Mouse (Mus musculus) urinary bladder, postnatal 36 days (tissue): Measurements from ENCODE around the gene Eif2a.
A peak's percentile ranks its signal among the peaks of the same experiment; 100 is the strongest.

ENCODE experiments used
- DNase-seq, 2 experiments: peaks; one replicate each; pipeline ENCODE4 v3.0.0; 2022; ENCODE audit warnings: low spot score in 2 of 2, mixed read lengths in 1 of 2

Gene Eif2a

DNA sequence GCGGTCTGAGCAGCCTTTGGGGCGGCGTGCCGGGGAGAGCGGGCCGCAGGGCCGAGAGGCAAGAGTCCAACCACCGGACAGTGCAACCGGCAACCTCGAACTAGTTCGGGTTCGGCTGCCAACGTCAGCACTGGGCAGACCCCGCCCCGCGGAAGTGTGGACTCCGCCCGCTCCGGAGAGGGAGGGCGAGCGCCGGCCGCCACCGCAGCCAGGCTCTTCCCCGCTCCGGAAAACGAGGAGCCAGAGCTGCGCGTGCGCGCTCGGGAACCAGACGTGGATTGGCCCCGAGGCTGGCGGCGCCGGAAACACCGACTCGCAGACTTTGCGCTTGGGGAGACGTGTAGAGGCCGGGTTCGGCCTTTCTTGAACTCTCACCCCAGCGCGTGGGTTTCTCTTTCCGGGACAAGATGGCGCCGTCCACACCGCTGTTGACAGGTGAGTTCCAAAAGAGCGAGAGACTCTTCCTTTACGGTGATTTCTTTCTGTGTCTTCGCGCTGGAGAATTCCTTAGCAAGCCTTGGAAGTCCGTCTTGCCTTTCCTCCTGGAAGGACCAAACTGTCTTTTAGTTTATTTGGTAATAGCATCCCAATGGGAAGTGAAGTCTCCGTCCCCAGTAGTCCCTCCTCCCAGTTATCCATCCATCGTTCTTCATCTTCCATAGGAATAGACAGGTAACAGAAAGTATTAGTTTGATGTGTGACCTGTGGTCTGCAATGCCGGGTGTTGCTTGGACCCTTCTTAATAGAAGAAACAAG lies at the start of gene Eif2a, which contains the start of gene Serp1:
Eif2a (plus strand) TSS at position 170 of the 756 bp plus-strand sequence.
Serp1 (minus strand) TSS at position 241 of the 756 bp plus-strand sequence.
- DNase-seq, result peak; percentile 94 to 99

DNA sequence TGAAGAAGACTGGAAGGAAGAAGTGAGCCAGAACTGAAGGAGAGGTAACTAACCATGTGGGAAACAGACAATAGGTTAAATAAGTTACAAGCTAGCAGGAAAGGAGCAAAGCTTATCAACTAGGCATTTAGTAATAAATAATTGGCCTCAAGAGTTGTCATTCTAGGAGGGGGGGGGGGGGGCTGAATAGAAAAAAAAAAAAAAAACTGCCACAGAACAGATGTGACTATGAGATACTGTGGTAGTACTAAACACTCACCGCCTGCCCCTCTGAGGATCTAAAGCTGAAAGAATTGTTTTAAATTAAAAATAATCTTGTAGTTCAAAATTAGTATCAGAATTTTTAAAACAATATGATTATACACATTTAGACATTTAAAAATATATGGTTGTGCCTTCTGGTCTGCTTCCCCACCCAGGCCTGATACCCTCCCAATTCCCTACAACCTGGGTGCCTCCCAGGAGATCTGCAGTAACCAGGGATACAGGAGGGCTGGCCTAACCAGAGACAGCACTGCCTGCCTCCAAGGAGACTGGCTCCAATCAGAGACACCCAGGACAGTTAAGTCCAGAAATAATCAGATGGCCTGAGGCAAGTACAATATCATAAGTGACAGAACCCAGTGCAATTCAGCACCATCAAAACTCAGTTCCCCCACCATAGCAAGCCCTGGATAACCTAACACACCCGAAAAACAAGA lies 46.7 kb upstream of the Eif2a start:
- DNase-seq, result no peak

DNA sequence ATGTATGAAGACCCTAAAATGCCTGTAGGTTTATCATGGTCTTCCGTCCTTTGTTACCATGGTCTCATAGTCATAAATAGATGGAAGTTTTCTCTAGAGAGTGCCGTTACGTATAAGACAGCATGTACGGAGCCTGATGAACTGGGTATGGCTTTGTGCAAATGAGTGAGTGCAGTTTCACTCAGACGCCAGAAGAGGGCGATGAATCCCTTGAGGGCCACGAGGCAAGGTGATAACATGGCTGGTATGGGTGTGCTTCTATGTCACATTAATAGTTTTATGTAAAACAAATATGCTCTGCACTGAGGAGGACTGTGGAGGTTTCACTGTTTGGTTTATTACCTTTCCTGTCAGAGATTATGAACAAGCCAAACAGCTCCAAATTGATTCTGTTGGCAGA lies 39.7 kb upstream of the Eif2a start:
- DNase-seq, result no peak

DNA sequence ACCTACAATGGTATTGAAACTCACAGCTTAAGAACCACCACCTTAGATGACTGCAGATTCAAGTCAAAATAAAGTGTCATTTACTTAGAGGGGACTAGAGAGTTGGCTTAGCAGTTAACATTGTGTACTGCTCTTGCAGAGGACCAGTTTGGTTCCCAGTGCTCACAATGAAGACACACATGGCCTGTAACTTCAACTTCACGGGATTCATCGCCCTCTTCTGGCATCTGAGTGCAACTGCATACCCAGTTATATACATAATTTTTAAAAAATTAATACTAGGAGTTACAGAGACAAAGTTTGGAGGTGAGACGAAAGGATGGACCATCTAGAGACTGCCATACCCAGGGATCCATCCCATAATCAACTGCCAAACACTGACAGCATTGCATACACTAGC lies 38.5 kb upstream of the Eif2a start:
- DNase-seq, result no peak

DNA sequence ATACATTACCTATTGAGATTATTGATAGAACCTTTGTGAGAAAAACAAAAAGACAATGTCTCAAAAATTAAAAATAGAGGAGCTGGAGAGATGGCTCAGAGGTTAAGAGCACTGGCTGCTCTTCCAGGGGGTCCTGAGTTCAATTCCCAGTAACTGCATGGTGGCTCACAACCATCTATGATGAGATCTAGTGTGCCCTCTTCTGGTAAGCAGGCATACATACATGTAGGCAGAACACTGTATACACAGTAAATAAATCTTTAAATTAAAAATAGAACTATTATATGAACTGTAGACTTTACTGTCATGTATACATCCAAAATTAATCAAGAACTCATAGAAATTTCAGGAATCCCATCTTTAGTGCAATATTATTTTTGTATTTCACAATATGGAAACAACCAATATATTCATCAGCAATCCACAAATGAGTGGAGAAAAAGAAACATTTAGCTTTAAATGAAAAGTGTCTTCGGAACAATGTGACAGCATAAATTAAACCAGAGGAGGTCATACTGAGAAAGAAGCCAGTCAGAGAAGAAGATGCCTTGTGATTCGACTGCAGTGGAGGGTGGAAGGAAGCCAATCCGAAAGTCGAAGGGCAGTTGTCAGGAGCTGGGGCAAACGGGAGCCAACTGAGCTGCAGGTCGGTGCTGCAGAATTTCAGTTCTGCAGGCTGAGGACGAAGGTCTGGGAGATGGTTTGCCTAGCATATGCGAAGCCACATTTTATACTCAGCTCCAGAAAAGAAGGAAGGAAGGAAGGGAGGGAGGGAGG lies 37.4 kb upstream of the Eif2a start:
- no peak for DNase-seq

DNA sequence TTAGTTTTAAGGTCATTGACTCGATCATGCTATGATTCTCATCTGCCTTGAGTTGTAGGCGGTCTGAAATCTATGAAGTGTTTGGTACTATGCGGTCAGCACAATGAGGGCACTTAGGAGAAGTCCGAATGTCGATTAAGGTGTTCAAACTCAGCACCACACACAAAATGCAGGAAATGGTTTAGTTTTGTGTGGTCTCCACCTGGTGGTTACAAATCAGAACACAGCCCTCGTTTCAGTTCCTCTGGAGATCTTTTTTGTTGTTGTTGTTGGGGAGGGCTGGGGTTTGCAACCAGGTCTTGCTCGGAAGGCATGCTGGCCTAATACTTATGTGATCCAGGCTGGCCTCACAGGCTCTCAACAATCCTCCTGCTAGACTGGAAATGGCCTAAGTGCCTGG lies 34.8 kb upstream of the Eif2a start:
- DNase-seq, result peak in 1 of 2 experiments; percentile 17

DNA sequence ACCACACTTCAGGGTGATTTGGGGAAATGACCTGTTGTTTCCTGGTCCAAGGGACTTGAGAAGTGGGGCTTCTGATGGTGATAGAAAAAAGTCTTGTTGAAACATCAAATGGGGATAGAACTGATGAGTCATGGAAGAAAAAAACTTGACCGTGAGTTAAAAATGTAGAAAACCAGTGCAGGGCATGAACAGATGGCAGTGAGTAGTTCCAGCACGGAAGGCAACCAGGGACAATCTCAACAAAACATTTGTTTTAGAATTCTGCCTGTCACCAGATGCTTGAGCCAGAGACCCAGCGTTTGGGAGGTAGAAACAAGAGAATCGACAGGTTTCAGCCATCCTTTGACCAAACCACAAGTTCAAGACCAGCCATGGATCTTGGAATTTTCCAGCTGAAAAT lies 32.0 kb upstream of the Eif2a start:
- no peak for DNase-seq

DNA sequence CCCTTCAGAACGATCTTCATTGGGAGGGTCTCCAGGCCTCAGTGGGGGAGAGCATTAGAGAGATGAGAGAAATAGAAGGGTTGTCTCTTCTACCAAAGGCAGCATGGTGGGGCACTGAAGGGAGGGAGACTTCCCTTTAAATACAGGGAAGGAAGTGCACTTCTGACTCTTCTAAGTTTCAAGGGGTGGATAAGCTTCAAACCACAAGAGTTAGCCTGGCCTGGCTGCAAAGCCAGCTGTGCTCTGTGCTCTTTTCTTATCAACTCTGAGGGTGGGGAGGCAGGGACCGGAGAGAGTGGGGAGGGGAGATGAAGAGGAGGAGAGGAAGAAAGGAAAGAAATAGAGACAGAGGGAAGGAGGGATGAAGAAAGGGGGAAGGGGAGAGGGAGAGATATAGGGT lies 23.7 kb upstream of the Eif2a start:
- DNase-seq, result no peak

DNA sequence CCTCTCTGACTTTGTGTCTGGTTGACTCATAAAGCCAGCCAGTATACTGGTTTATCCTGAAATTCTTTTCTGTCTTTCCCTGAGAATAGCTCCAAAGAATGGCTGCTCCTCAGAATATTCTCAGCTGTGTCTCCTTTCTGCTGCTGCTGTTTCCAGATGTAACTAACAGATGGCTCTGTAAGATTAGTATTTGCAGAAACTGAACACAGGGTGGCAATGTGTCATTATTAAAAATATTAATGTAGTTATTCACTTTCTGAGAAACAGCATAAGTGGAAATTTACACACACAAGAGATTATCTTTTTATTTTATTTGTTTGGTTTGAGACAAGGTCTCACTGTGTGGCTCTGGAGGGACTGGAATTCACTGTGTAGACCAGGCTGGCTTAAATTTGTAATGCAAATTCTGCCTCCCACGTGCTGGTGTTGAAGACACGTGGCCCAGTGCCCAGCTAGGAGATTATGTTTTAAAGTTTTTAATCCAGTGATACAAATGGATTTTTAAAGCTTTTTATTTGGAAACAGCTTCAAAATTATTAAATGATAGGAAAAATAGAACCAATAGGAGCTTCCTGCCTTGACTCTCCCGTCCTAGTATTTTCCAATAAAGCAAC lies 21.8 kb upstream of the Eif2a start:
- DNase-seq, result no peak

DNA sequence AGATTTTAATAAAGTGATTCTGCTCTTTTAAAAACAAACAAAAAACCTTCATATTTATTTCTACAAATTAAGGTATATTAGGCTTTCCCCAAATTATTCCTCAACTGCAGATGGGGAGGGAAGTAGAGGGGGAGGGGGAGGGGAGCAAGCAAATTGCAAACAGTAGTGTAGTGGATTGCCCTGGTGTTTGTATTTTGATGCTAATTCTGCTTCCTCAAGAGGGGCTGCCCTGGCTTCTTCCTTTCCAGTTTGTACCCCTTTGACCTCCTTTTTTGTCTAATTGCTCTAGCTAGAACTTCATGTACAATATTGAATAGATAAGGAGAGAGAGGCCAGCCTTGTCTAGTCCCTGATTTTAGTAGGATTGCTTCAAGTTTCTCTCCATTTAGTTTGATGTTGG lies 20.9 kb upstream of the Eif2a start:
- no peak for DNase-seq

DNA sequence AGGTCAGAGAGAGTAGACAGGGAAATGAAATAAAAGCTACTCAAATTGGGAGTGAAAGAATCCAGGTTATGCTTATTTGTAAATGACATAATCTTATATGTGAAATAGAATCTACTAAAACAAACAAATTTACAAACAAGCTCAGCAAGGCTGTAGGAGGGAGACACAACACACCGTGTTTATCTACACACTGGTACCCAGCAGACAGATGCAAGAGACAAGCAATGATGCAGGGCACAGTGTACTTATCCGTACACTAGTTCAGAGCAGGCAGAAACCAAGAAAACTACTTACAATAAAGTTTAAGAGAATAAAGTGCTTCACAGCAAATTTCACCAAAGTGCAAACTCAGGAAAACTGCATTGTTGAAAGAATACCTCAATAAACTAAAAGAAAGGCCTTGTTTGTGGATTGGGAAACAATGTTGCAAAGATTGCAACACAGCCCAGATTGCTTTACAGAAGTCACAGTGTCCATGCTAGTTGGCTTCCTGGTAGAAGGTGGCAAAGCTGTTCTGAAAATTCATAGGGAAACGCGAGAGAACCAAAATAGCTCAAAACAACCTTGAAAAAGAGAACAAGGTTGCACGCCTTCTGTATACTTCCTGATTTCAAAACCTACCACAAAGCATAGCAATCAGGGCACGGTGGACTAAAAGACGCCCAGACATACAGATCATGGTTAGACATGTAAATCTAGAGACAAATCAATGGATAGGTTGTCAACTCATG lies 17.4 kb upstream of the Eif2a start:
- DNase-seq, result no peak

DNA sequence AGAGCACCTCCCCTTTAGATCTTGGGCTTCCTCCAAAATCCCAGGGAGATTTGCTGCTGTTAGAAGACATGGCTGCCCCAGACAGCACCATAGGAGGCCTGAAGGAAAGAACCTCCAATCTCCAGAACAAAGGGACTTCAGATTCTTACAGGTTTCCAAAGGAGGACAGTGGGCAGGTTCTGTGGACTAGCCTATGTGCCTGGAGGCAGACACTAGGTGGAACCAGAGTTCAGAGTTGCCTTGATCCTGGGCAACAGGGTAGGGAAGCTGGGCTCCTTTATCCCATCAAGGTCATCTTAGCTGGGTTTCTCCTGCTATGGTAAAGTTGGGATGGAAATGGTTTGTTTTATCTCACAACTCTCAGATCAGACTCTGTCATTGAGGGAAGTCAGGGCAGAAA lies 14.0 kb upstream of the Eif2a start:
- no peak for DNase-seq

DNA sequence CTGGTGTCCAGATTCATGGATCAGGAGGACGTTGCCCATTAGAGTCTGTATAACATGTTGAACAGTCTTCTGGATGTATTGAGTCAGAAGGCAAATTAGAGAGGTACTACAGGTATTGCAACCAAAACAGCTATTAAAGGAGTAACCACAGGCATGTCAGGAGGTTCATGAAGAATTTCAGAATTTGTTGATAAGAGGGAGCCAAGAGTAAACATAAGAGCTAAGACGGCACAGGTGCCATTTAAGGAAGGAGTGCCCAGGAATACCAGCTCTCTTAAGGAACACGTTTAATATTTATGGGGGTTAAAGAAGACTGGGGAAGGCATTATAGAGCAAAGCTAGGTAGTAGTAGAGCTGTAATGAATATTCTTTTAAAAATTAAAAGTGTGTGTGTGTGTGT lies 12.9 kb upstream of the Eif2a start:
- no peak for DNase-seq

DNA sequence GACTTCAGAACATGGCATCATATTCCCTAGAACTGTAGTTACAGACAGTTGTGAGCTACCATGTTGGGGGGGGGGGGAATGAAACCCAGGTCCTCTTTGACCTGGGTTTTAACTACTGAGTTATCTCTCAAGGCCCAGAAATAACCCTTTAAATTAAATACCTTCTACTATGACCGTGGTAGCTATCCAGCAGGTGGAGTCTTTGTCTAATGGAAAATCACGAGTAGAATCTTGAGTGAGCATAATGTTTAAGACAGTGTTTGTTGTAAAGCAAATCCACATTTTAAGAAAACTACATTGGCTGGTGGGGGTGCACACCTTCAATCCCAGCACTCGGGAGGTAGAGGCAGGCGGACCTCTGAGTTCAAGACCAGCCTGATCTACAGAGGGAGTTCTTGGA lies 12.1 kb upstream of the Eif2a start:
- DNase-seq, result no peak

DNA sequence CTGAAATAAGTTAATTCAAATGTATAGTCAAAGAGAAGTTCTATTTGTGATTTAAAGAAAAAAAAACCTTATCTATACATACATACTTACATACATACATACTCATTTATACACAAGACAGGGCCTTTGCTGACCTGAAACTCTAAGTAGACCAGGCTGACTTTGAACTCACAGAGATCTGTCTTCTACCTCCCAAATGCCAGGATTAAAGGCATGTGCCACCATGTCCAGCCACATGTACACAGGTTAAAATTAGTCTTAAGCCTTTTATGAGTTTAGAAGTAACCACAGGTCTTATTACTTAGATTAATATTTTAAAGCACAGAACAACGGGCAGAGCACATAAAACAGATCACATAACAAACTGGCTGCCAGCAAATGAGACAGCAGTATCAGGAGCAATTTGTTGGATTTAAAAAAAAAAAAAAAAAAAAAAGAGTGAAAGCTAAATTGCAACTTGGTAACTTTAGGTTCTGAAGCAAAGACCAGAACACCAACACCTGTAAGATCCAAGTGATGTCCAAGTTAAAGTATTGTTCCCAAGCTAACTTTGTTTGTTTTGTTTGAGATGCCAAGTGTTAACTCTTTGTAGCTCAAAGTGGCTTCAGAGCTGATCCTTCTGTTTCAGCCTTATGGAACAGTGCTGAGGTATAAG lies 9.5 kb upstream of the Eif2a start:
- DNase-seq, result no peak

DNA sequence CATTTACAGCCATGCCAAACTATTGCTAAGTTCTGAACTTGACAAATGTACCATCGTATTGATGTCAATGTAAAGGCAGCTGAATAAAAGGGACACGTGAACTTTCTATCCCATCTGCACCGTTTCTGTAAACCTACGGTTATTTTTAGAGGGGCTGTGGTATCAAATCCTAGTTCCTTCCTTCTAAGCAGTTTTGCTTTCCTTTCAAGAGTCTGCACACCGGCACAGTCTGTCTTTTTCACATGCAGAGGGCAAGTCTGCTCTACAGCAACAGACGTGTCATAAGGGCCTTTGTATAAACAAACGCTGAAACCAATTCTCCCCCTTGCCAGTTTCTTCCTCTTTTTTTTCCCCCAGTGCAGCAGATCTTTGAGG lies 9.0 kb upstream of the Eif2a start:
- DNase-seq, result no peak

DNA sequence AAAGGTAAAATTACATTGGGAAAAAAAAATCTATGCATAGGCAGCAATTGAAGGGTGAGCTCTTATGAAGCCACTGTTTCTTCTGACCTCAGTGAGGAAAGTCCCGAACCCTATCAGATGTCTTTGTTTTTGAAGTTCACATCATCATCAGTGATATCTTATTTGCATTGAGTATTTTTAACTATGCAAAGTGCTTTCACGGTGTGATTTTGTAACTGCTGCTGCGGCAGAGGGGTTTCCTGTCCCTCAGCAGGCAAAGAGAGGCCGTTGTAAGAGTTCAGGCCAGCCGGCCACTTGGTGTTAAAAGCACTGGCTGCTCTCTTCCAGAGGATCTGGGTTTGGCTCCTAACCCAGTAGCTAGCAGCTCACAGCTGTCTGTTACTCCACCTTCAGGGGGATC lies 8.4 kb upstream of the Eif2a start:
- DNase-seq, result no peak

DNA sequence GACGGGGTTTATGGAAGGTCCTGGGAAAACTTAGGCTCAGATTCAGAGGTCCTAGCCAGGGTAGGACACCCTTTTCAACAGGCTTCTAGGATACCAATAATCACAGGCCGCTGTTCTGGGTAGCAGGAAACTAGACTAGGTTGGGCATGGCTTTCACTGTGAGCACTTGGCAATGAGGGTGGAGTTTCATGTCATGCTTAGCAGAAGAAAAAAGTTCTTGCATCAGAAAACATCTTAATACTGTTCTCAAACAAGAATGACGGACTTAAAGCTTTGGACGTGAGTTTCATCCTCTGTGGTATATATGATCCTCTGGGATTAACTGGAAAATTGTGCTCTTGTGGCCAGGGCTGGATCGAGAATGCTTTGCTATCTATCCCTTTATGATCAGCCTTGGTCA lies 7.8 kb upstream of the Eif2a start:
- DNase-seq, result no peak

DNA sequence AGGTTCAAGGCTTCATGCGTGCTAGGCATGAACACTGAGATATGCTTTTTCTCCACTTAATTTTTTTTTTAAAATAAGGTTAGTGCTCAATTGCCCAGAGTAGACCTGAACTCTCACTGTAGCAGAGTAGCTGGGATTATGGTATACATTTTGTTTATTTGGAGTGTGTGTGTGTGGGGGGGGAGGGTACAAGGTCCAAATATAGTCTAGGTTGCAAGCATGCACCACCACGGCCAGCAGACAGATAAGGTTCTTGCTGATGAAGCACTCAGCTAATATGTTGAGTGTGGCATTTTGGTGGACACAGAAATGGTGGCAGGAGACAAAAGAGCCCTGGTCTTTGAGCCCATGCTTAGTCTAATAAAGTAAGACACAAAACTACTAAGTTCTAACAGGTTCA lies 6.7 kb upstream of the Eif2a start:
- no peak for DNase-seq

DNA sequence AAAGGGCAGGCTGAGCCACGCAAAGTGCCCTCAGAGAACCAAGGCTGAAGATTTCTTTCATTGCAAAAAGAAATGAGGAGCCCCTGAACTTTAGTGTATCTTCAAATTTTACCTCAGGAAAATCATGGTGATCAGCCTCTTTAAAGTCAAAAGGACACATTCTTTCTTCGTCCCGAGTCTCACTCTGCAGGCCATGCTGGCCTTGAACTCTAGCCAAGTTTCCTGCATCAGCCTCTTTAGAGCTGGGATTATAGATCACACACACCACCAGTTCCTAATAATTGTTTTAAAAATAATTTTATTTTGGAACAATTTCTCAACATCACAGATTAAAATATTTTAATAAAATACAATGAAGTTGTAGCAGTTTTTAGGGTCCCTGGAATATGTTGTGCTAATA lies 6.1 kb upstream of the Eif2a start:
- no peak for DNase-seq

DNA sequence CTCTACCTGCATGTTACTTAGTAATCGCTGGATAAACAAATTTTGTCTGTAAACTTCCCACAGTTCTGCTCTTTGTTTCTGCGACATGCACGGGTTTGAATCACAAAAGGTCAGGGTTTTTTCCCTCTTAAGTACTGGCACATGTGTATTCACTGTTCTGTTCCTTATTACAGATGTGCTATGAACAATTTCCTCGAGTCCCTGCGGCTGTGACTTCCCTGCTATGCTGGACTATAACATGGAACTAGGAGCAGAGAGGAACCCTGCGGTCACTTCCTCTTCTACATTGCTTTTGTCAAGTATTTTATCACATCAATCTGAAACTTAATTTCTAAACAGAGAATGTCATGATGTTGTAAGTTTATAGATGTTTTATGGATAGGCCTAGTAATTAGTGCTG lies 5.3 kb upstream of the Eif2a start:
- no peak for DNase-seq
